In genomic region chr5:61351372-61351771, GRCm38 (mm10) we compare ENCODE assay signal across 16 mouse cellular contexts.
"Had no signal": no experiment of that assay in that cellular context is flagged by ENCODE, and none has a peak within 500 bp of the region (broad histone marks: within the 10 kb centered on the region; RNA-seq: fewer than 3 reads in every experiment).

No protein-coding gene starts in this region.

- H3K4me2 ChIP-seq: lung, embryonic 14.5 days; midbrain, embryonic 13.5 days; neural tube, embryonic 12.5 days; stomach, embryonic 15.5 days had no signal

- H3K4me3 ChIP-seq: midbrain, embryonic 10.5 days; midbrain, embryonic 13.5 days; myocyte; neural tube, embryonic 12.5 days; stomach, embryonic 15.5 days had no signal

- H3K9ac ChIP-seq: liver, embryonic 14.5 days; lung, embryonic 14.5 days; midbrain, embryonic 13.5 days; neural tube, embryonic 12.5 days; stomach, embryonic 15.5 days had no signal

- H3K36me3 ChIP-seq: midbrain, embryonic 10.5 days; midbrain, embryonic 13.5 days; neural tube, embryonic 12.5 days; stomach, embryonic 15.5 days had no signal

- H3K27ac ChIP-seq: liver, embryonic 14.5 days; midbrain, embryonic 10.5 days; midbrain, embryonic 13.5 days; neural tube, embryonic 12.5 days; stomach, embryonic 15.5 days; stomach, postnatal 0 days had no signal

- DNase-seq: lung, adult 18-20 months; lung, embryonic 14.5 days; lung, postnatal 10 days; lung, postnatal 4 days; right cerebral cortex, postnatal 14 days; thymus, adult 2 months; thymus, postnatal 25 days; thymus, postnatal 4 days had no signal

- H3K4me1 ChIP-seq: midbrain, embryonic 10.5 days; midbrain, embryonic 13.5 days; neural tube, embryonic 12.5 days; stomach, embryonic 15.5 days had no signal

- ATAC-seq: midbrain, embryonic 13.5 days; midbrain, embryonic 16.5 days had no signal

- H3K9me3 ChIP-seq: midbrain, embryonic 10.5 days; midbrain, embryonic 13.5 days; neural tube, embryonic 12.5 days; stomach, embryonic 15.5 days had no signal

- H3K27me3 ChIP-seq: midbrain, embryonic 13.5 days; neural tube, embryonic 12.5 days; stomach, embryonic 15.5 days had no signal
